Mouse (Mus musculus): ENCODE data around the gene Cryaa.

DNA sequence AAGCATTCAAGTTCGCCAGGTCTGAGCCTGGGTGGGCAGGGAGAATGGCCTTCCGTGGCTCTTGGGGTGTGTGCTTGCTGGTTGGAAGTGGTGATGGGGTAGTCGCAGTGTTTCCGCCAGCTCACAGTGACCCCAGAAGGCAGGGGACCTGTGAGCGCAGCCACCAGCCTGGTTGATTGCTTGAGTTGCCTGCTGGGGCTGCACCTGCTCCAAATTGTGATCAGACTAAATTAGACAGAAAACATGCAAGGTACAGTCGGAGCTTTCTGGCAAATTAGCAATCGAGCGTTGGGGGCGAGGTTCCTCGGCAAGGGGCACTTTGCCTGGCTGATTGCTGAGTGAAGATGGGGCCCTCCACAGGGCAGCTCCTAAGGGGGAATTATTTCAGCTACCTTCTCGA is 20.7 kb downstream of the Cryaa start:
- TF ChIP-seq EP300 (IDR thresholded peaks at IDR 0.05; ENCODE audit: low read depth in 1 of 2, low read length in 2 of 2), result no peak
- no peak for TF ChIP-seq MAX (IDR thresholded peaks at IDR 0.05; ENCODE audit: low read length)
- TF ChIP-seq HCFC1 (IDR thresholded peaks at IDR 0.05; ENCODE audit: low read depth, low read length), result no peak
- TF ChIP-seq CTCF (IDR thresholded peaks at IDR 0.05 in 2 of 3, conservative IDR thresholded peaks at IDR 0.05 in 1 of 3; ENCODE audit: control insufficient read depth in 1 of 3, insufficient read depth in 1 of 3, low read depth in 2 of 3, low read length in 3 of 3, poor library complexity in 1 of 3, severe bottlenecking in 1 of 3), result no peak
- no peak for TF ChIP-seq CHD1 (IDR thresholded peaks at IDR 0.05; ENCODE audit: low read depth, low read length)
